ENCODE assay signal across 7 mouse cellular contexts in the genomic region with DNA sequence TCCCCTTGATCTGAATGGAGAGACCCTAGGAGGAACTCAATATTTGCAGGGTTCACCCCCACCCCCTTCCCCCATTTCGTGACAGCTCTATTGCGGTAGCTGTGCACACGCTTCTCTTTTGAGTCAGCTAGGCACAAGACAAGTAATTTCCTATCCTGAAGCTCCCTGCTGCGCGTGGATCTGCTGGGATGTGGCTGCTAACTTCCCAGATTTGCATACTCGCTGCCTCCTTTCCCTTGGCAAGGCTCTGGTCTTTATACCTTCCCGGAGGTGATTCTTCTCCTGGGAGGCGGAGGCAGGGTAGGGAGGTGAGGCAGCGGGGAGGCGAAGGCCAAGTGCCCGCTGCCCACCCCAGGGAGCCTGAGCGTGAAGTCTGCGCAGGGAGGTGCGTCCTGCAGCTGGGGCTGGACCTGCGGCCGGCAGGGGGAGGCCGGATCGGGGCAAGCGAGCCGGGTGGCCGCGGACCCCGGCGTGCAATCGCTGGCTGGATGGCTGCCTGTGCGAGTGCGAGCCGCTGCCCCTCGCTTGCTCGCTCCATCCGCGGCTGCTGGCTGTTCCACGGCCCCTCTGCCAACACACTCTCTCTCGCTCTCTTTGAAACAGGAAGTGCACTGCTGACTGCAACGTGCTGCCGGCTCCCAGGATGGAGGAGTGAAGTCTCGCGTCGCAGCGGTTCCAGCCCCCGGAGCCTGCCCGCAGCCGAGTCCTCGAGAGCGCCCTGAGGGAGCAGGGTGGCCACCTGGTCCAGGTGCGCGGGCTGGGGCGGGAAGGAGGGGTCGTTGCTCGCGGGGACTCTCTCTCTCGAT. TPM values are rescaled to one million over a fixed set of nuclear protein-coding genes. Genes with fewer than 3 reads are reported as not detected.
DNase-seq lines count a peak whose midpoint lies in the region; ATAC-seq and TF ChIP-seq lines count a peak whose summit lies in the region.

No protein-coding gene starts in this region.

- intact Hi-C loops in left cerebral cortex, postnatal 4 days (cut with DNase I): no loop called here

- no peak for TF ChIP-seq CTCF in small intestine, adult 2 months (IDR thresholded peaks at IDR 0.05; ENCODE audit: extremely low read depth, insufficient read length, insufficient replicate concordance, low read depth, low read length)

- peaks cover 10% of the 10 kb centered on the region for H3K36me3 ChIP-seq in forebrain, embryonic 13.5 days (ENCODE audit: poor library complexity, severe bottlenecking)
- H3K36me3 ChIP-seq in small intestine, adult 2 months (ENCODE audit: control insufficient read depth, insufficient read depth, low read length): peaks cover 10% of the 10 kb centered on the region

- peak overlapping the region; percentile 65 for H3K9ac ChIP-seq in forebrain, embryonic 13.5 days

- H3K4me1 ChIP-seq in forebrain, embryonic 13.5 days: peaks cover 25% of the 10 kb centered on the region
- H3K4me1 ChIP-seq in small intestine, adult 2 months (ENCODE audit: control insufficient read depth, insufficient read depth, insufficient read length, low read length): peaks cover 19% of the 10 kb centered on the region

- peak overlapping the region; percentile 48; the same call in 1 of the 2 replicates for H3K27ac ChIP-seq in forebrain, embryonic 13.5 days
- H3K27ac ChIP-seq in small intestine, adult 2 months (ENCODE audit: insufficient read depth, low read depth, low read length): peak overlapping the region; percentile 21; the same call in 1 of the 2 replicates

- TF ChIP-seq POLR2A in small intestine, adult 2 months (IDR thresholded peaks at IDR 0.05; ENCODE audit: low read depth, low read length): no peak

- peak overlapping the region; percentile 76 for H3K4me2 ChIP-seq in forebrain, embryonic 13.5 days

- no peaks in the 10 kb centered on the region for H3K9me3 ChIP-seq in forebrain, embryonic 13.5 days (replicated peaks)

- H3K4me3 ChIP-seq in forebrain, embryonic 13.5 days: peak overlapping the region; percentile 40
- peak overlapping the region; percentile 65 for H3K4me3 ChIP-seq in small intestine, adult 2 months (ENCODE audit: low read depth, low read length)

- ATAC-seq in forebrain, embryonic 13.5 days: peak; percentile 78

- DNase-seq in NIH3T3 (ENCODE audit: low read depth): peak; percentile 75
- DNase-seq in c-Kit-positive CD71-negative TER-119-negative erythroid progenitor cells, embryonic 14.5 days (ENCODE audit: low read depth): peak; percentile 34
- DNase-seq in heart, postnatal 4 days: peak; percentile 68
- peak; percentile 48 for DNase-seq in left cerebral cortex, postnatal 4 days
- DNase-seq in mesoderm, embryonic 11.5 days (ENCODE audit: low read depth, low spot score): peak; percentile 51

- WGBS in forebrain, embryonic 13.5 days: 5% methylated on average over 47 of the region's 52 CpGs
- 7% methylated on average over 52 of the region's 52 CpGs for WGBS in small intestine, adult 2 months

- H3K27me3 ChIP-seq in forebrain, embryonic 13.5 days: no peaks in the 10 kb centered on the region
- no peaks in the 10 kb centered on the region for H3K27me3 ChIP-seq in small intestine, adult 2 months (ENCODE audit: control insufficient read depth, insufficient read depth, low read length)

RNA-seq across cellular contexts. Expression of a gene that starts 32.1 kb away (rescaled TPM):
- 27.2 and 27.3 TPM in 2 replicates for polyA plus RNA-seq in forebrain, embryonic 13.5 days (2015; fragmentation: Nextera tagmentation; extraction: Ambion mirVana)
- 10 to 100 TPM; 21.2 to 23.6 TPM for total RNA-seq in heart, postnatal 4 days (2021)
- 10 to 100 TPM; 60.2 to 62.3 TPM for total RNA-seq in left cerebral cortex, postnatal 4 days (2021)
- 10.4 and 16.6 TPM in 2 replicates for polyA plus RNA-seq in small intestine, adult 2 months (2012; rRNA removed)

Comparison
In these comparisons a context has a peak if more than half of its experiments do, and no peak if none do; other contexts are left out.
1. Peak in every context shown above with its lines: DNase-seq, ATAC-seq, H3K4me3 ChIP-seq and H3K27ac ChIP-seq.